Mouse (Mus musculus) myocyte (in vitro differentiated cells): ENCODE data around the gene Gm37240.

Source experiments
- E2F4 ChIP-seq: IDR thresholded peaks from one replicate; pipeline ENCODE4 v1.6.1; 2011; ENCODE audit warnings: mild to moderate bottlenecking, control low read depth, moderate library complexity; ENCODE audit not compliant: insufficient read depth
- MAX ChIP-seq: IDR thresholded peaks from one replicate; pipeline ENCODE4 v1.6.1; 2011; ENCODE audit warnings: low read depth, mild to moderate bottlenecking, control low read depth
- MYOD1 ChIP-seq, 3 experiments: IDR thresholded peaks; one replicate each; pipeline ENCODE4 v1.6.1; 2011; ENCODE audit warnings: control low read depth in 2 of 3, low read depth in 2 of 3, mild to moderate bottlenecking in 2 of 3, moderate library complexity in 1 of 3; ENCODE audit not compliant: insufficient read length in 2 of 3, control insufficient read depth in 1 of 3
- POLR2A ChIP-seq: IDR thresholded peaks from one replicate; pipeline ENCODE4 v1.6.1; 2011; ENCODE audit warnings: low read depth, mild to moderate bottlenecking, control low read depth, moderate library complexity; ENCODE audit not compliant: insufficient read length
- TCF12 ChIP-seq: IDR thresholded peaks from one replicate; pipeline ENCODE4 v1.6.1; 2011; ENCODE audit warnings: mild to moderate bottlenecking, control low read depth; ENCODE audit not compliant: poor library complexity, insufficient read depth, severe bottlenecking

DNA sequence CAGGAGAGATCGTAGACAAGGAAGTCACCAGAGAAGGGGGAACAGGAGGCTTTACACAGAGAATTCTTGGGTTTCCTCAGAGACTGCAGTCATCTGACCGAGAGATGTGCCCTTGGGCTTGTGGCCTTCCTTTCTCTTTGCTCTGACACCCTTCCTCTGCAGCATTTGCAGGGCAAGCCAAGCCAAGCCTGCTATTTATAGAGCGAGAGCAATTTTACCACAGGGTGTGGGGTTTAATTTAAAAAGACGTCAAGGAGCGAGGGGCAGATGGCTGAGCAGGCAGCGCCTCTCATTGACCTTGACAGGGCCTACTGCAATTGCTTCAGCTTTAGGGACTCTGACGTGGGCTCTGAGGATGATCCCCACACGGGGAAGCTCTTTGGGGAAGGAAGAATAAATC lies 368.6 kb downstream of the Gm37240 start:
- TF ChIP-seq TCF12 = no peak
- TF ChIP-seq POLR2A = no peak
- TF ChIP-seq MYOD1 (IDR thresholded peaks at IDR 0.05; ENCODE audit: control insufficient read depth in 1 of 3, insufficient read length in 2 of 3, low read depth in 2 of 3) = no peak
- TF ChIP-seq MAX = no peak
- TF ChIP-seq E2F4 = no peak
